Mouse (Mus musculus): Measurements from ENCODE around the gene Tmed3. TPM values are rescaled to one million over a fixed set of nuclear protein-coding genes. Genes with fewer than 3 reads are reported as not detected.

Tmed3 gene
- polyA plus RNA-seq, 1 experiment from 2014 or later, result 58.7 TPM

GRCm38 (mm10) chr9:89650913-89651312, 54.0 kb downstream of the Tmed3 start:
- Histone ChIP-seq H3K4me1 (replicated peaks; ENCODE audit: control insufficient read depth, insufficient read depth, low read length) (no peaks in the 10 kb centered on the region), H3K27me3 (ENCODE audit: control insufficient read depth, insufficient read depth, low read length) (no peaks in the 10 kb centered on the region), H3K9me3 (ENCODE audit: control insufficient read depth, low read length) (no peaks in the 10 kb centered on the region), H3K27ac (no peak overlapping the region), H3K4me2 (replicated peaks) (no peak overlapping the region), H3K9ac (no peak overlapping the region), H3K4me3 (replicated peaks; ENCODE audit: low read length) (no peak overlapping the region), H3K36me3 (replicated peaks; ENCODE audit: control insufficient read depth, insufficient read depth) (no peaks in the 10 kb centered on the region)
- DNase-seq (ENCODE audit: low spot score) (no peak), ATAC-seq (ENCODE audit: low FRiP score) (no peak)
- 86% methylated on average over 6 of the region's 6 CpGs for WGBS

Other genes starting within 250 kb of the Tmed3 start
- 3.7 and 4.1 TPM in 2 replicates for gene Minar1, start 81.9 kb downstream of the Tmed3 start, polyA plus RNA-seq (2014; fragmentation: Nextera tagmentation; extraction: Ambion mirVana)
- gene Ankrd34c, start 33.4 kb upstream of the Tmed3 start, polyA plus RNA-seq (2014; fragmentation: Nextera tagmentation; extraction: Ambion mirVana), result 0.88 and 1.2 TPM in 2 replicates
- gene Rasgrf1, start 204.8 kb upstream of the Tmed3 start, polyA plus RNA-seq (2014; fragmentation: Nextera tagmentation; extraction: Ambion mirVana), result 9.7 and 10.1 TPM in 2 replicates